Mouse (Mus musculus): ENCODE results near the gene Cops7a.
A peak's percentile ranks its signal among the peaks of the same experiment; 100 is the strongest.

Cops7a gene

GRCm38 (mm10) chr6:124958127-124958526, 7.2 kb downstream of the Cops7a start:
- DNase-seq, result no peak

- no peak for DNase-seq
Observed at GRCm38 (mm10) chr6:124955212-124955611, 10.1 kb downstream of the Cops7a start.

GRCm38 (mm10) chr6:124953991-124954715, 11.2 kb downstream of the Cops7a start:
- no peak for DNase-seq

GRCm38 (mm10) chr6:124943526-124943925, 21.8 kb downstream of the Cops7a start:
- no peak for DNase-seq

GRCm38 (mm10) chr6:124941679-124942078, 23.7 kb downstream of the Cops7a start:
- no peak for DNase-seq

GRCm38 (mm10) chr6:124938554-124938953, 26.8 kb downstream of the Cops7a start:
- DNase-seq, result no peak

- DNase-seq, result no peak
Observed at GRCm38 (mm10) chr6:124937493-124937892, 27.8 kb downstream of the Cops7a start.

- DNase-seq, result no peak
Observed at GRCm38 (mm10) chr6:124936681-124937080, 28.7 kb downstream of the Cops7a start.

GRCm38 (mm10) chr6:124934670-124935069, 30.7 kb downstream of the Cops7a start:
- no peak for DNase-seq

GRCm38 (mm10) chr6:124933127-124933526, 32.2 kb downstream of the Cops7a start:
- DNase-seq, result no peak

- DNase-seq, result no peak
Observed at GRCm38 (mm10) chr6:124932314-124932695, 33.0 kb downstream of the Cops7a start.

- peak; percentile 96 for DNase-seq
Observed at GRCm38 (mm10) chr6:124931525-124932313, 33.6 kb downstream of the Cops7a start.

- DNase-seq, result peak; percentile 100
Observed at GRCm38 (mm10) chr6:124930754-124931524, 34.4 kb downstream of the Cops7a start, which contains the start of gene Mlf2. TSS of gene Mlf2 (plus strand) at chr6:124931386.

GRCm38 (mm10) chr6:124930231-124930630, 35.1 kb downstream of the Cops7a start:
- no peak for DNase-seq

GRCm38 (mm10) chr6:124925941-124926340, 39.4 kb downstream of the Cops7a start:
- peak; percentile 95 for DNase-seq

GRCm38 (mm10) chr6:124925173-124925793, 40.1 kb downstream of the Cops7a start:
- DNase-seq, result no peak

- peak; percentile 93 for DNase-seq
Observed at GRCm38 (mm10) chr6:124921539-124921938, 43.8 kb downstream of the Cops7a start.

- DNase-seq, result peak; percentile 92
Observed at GRCm38 (mm10) chr6:124920318-124921085, 44.8 kb downstream of the Cops7a start.

- DNase-seq, result peak; percentile 100
Observed at GRCm38 (mm10) chr6:124919695-124920317, 45.5 kb downstream of the Cops7a start, which contains the start of gene Ptms. TSS of gene Ptms (minus strand) at chr6:124920103.

GRCm38 (mm10) chr6:124918890-124919627, 46.3 kb downstream of the Cops7a start:
- peak; percentile 91 for DNase-seq

GRCm38 (mm10) chr6:124918331-124918690, 47.0 kb downstream of the Cops7a start:
- no peak for DNase-seq
